Mouse (Mus musculus): ENCODE results near the gene Ech1. TPM values are rescaled to one million over a fixed set of nuclear protein-coding genes. Genes with fewer than 3 reads are reported as not detected.
A peak's percentile ranks its signal among the peaks of the same experiment; 100 is the strongest.

Ech1 gene
- total and polyA plus RNA-seq, 2 experiments from 2014 or later, result 806 to 823 TPM

DNA sequence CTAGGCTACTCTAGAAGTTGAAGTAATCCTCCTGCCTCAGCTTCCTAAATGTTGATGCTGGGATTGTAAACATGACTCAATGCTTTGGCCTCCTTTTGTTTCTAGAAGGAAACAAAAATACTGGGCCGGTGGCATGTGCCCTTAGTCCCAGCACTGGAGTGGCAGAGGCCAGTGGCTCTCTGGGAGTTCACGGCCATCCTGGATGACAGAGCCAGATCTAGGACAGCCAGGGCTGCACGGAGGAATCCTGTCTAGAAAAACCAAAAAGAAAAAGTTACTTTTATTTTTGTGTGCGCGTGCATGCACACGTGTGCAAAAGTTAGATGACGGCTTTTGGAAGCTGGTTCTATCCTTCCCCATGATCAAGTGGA is 1.4 kb downstream of the Ech1 start:
- WGBS, result 88% methylated on average over 7 of the region's 7 CpGs
- TF ChIP-seq CTCF (IDR thresholded peaks at IDR 0.05; ENCODE audit: low read depth) (no peak), EP300 (IDR thresholded peaks at IDR 0.05; ENCODE audit: low read depth) (no peak)
- ATAC-seq (ENCODE audit: insufficient read depth, low read depth) (no peak), DNase-seq (ENCODE audit: low spot score) (no peak)
- peaks cover 36% of the 10 kb centered on the region for H3K36me3 ChIP-seq (replicated peaks; ENCODE audit: control insufficient read depth, insufficient read depth, low read length)
- H3K4me2 ChIP-seq (ENCODE audit: low read depth, low read length), result peak overlapping the region; percentile 60
- peak overlapping the region; percentile 54; the same call in 1 of the 2 replicates for H3K4me3 ChIP-seq (ENCODE audit: low read depth, low read length)
- H3K27ac ChIP-seq (ENCODE audit: low read depth), result peak overlapping the region; percentile 94
- peaks cover 24% of the 10 kb centered on the region for H3K4me1 ChIP-seq (ENCODE audit: control insufficient read depth, insufficient read depth)
- H3K9me3 ChIP-seq (replicated peaks; ENCODE audit: control insufficient read depth, low read length), result no peaks in the 10 kb centered on the region
- H3K9ac ChIP-seq (replicated peaks; ENCODE audit: low read depth, low read length), result 0 out of 2 replicates have a peak overlapping the region, but pooled peaks have one; percentile 74
- H3K27me3 ChIP-seq (ENCODE audit: control insufficient read depth, insufficient read depth, low read length), result no peaks in the 10 kb centered on the region

DNA sequence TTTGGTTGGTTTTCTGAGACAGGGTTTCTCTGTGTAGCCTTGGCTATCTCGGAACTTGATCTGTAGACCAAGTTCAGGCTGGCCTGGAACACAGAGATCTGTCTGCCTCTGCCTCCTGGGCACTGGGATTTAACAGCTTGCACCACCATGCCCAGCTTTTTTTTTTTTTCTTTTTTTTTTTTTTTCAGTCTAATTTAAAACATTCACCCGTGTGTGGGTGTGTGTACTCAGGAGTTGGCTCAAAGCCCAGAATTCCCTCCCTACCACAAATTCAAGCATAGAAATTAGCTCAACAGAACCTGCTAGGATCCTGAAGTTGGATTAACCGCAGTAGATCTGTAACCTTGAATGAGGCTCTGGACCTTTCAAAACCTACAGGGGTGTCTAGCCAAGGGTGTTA is 2.3 kb downstream of the Ech1 start:
- 39% methylated on average over 3 of the region's 3 CpGs for WGBS
- no peak for ATAC-seq (ENCODE audit: insufficient read depth, low read depth)
- TF ChIP-seq CTCF (IDR thresholded peaks at IDR 0.05; ENCODE audit: low read depth) (no peak), EP300 (IDR thresholded peaks at IDR 0.05; ENCODE audit: low read depth) (no peak)
- H3K9ac ChIP-seq (replicated peaks; ENCODE audit: low read depth, low read length), result no peak overlapping the region
- peak overlapping the region; percentile 44; the same call in 1 of the 2 replicates for H3K27ac ChIP-seq (ENCODE audit: low read depth)
- H3K4me1 ChIP-seq (ENCODE audit: control insufficient read depth, insufficient read depth), result peaks cover 25% of the 10 kb centered on the region
- H3K9me3 ChIP-seq (replicated peaks; ENCODE audit: control insufficient read depth, low read length), result no peaks in the 10 kb centered on the region
- no peak for DNase-seq (ENCODE audit: low spot score)
- H3K4me3 ChIP-seq (ENCODE audit: low read depth, low read length), result no peak overlapping the region
- H3K4me2 ChIP-seq (ENCODE audit: low read depth, low read length), result no peak overlapping the region
- H3K36me3 ChIP-seq (replicated peaks; ENCODE audit: control insufficient read depth, insufficient read depth, low read length), result peaks cover 36% of the 10 kb centered on the region
- no peaks in the 10 kb centered on the region for H3K27me3 ChIP-seq (ENCODE audit: control insufficient read depth, insufficient read depth, low read length)

DNA sequence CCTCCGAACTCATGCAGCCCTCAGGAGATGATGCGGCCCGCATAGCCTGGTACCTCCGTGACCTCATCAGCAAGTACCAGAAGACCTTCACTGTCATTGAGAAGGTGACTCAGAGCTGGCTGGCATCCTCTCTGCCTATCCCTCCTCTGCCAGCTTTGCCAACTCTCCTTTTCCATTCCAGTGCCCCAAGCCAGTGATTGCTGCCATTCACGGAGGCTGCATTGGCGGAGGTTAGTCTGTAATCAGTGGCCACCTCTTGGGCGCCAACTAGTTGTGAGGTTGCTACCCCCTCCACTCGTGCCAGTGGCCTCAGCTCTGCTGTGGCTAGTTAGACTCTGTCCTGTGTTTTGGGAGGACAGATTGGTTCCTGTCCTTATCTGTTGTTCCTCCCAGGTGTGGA is 4.8 kb downstream of the Ech1 start:
- Histone ChIP-seq H3K4me1 (ENCODE audit: control insufficient read depth, insufficient read depth) (peaks cover 20% of the 10 kb centered on the region), H3K27me3 (ENCODE audit: control insufficient read depth, insufficient read depth, low read length) (no peaks in the 10 kb centered on the region), H3K9ac (replicated peaks; ENCODE audit: low read depth, low read length) (no peak overlapping the region), H3K27ac (ENCODE audit: low read depth) (no peak overlapping the region), H3K4me2 (ENCODE audit: low read depth, low read length) (no peak overlapping the region), H3K4me3 (ENCODE audit: low read depth, low read length) (no peak overlapping the region), H3K36me3 (replicated peaks; ENCODE audit: control insufficient read depth, insufficient read depth, low read length) (peaks cover 30% of the 10 kb centered on the region), H3K9me3 (replicated peaks; ENCODE audit: control insufficient read depth, low read length) (no peaks in the 10 kb centered on the region)
- 84% methylated on average over 8 of the region's 8 CpGs for WGBS
- TF ChIP-seq EP300 (IDR thresholded peaks at IDR 0.05; ENCODE audit: low read depth) (no peak), CTCF (IDR thresholded peaks at IDR 0.05; ENCODE audit: low read depth) (no peak)
- ATAC-seq (ENCODE audit: insufficient read depth, low read depth), result no peak
- DNase-seq (ENCODE audit: low spot score), result no peak

DNA sequence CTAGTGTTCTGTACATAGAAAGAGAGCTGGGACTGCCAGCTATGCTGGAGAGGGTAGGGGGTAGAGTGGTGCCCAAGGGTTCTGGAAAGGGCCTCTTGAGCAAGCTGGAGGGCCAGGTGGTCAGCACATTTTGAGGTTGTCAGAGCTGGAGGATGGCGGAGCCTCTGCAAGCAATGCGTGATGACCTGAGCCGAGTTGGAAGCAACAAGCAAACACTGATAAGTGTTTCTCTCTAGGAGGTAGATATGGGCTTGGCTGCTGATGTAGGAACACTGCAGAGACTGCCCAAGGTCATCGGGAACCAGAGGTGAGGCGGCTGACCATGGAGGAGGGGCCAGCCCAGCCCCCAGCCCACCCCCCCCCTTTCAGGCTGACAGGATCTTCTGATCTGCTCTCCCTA is 6.0 kb downstream of the Ech1 start:
- no peak for DNase-seq (ENCODE audit: low spot score)
- H3K27ac ChIP-seq (ENCODE audit: low read depth), result peak overlapping the region; percentile 36
- peaks cover 20% of the 10 kb centered on the region for H3K4me1 ChIP-seq (ENCODE audit: control insufficient read depth, insufficient read depth)
- no peak overlapping the region for H3K4me3 ChIP-seq (ENCODE audit: low read depth, low read length)
- no peak overlapping the region for H3K4me2 ChIP-seq (ENCODE audit: low read depth, low read length)
- H3K36me3 ChIP-seq (replicated peaks; ENCODE audit: control insufficient read depth, insufficient read depth, low read length), result peaks cover 30% of the 10 kb centered on the region
- no peak for TF ChIP-seq CTCF (IDR thresholded peaks at IDR 0.05; ENCODE audit: low read depth)
- H3K9ac ChIP-seq (replicated peaks; ENCODE audit: low read depth, low read length), result no peak overlapping the region
- no peaks in the 10 kb centered on the region for H3K9me3 ChIP-seq (replicated peaks; ENCODE audit: control insufficient read depth, low read length)
- ATAC-seq (ENCODE audit: insufficient read depth, low read depth), result peak; percentile 44
- 53% methylated on average over 5 of the region's 5 CpGs for WGBS
- no peaks in the 10 kb centered on the region for H3K27me3 ChIP-seq (ENCODE audit: control insufficient read depth, insufficient read depth, low read length)

DNA sequence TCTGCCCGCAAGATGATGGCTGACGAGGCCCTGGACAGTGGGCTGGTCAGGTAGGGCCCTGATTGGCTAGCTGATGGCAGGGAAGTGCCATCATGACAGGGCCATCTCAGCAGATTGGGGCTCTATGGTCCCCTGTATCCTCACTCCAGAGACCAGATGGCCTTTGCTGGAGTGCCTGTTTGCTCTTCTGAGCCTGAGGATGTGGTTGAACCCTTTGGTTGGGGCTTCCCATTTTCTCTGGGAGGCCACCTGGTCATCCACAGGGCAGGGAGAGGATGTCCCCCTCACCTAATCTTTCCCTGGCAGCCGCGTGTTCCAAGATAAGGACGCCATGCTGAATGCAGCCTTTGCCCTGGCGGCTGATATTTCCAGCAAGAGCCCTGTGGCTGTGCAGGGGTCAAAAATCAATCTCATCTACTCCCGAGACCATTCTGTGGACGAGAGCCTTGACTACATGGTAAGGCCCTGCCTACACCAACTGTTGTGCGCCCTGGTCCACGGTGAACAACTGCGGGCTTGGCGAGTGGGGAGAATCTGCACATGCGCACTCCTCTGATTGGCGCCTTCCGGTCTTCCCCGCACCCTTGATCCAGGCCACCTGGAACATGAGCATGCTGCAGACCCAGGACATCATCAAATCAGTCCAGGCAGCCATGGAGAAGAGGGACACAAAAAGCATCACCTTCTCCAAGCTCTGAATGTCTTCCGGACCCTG is 6.6 kb downstream of the Ech1 start:
- ATAC-seq (ENCODE audit: insufficient read depth, low read depth), result no peak
- 74% methylated on average over 17 of the region's 17 CpGs for WGBS
- no peak overlapping the region for H3K27ac ChIP-seq (ENCODE audit: low read depth)

DNA sequence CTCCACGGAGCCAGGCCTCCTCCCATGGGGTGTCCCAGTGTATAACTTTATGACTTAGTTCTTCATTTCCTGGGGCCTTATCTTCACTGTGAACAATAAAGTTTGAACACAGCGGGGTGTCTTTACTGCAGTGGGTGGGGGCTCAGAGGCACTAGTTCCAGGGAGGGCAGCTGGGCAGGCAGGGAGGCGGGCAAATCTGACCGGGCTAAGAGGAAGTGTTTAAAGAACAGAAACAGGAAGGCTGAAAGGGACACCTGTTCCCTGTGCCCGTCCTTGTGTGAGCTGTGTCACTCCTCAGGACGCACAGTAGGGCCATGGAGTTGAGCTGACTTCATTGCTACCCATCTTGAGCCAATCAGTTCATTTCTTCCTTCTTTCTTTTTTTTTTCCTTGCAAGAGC is 7.1 kb downstream of the Ech1 start:
- TF ChIP-seq EP300 (IDR thresholded peaks at IDR 0.05; ENCODE audit: low read depth) (no peak), CTCF (IDR thresholded peaks at IDR 0.05; ENCODE audit: low read depth) (no peak)
- H3K4me1 ChIP-seq (ENCODE audit: control insufficient read depth, insufficient read depth), result peaks cover 20% of the 10 kb centered on the region
- peaks cover 30% of the 10 kb centered on the region for H3K36me3 ChIP-seq (replicated peaks; ENCODE audit: control insufficient read depth, insufficient read depth, low read length)
- H3K27ac ChIP-seq (ENCODE audit: low read depth), result no peak overlapping the region
- no peak overlapping the region for H3K4me3 ChIP-seq (ENCODE audit: low read depth, low read length)
- no peak overlapping the region for H3K4me2 ChIP-seq (ENCODE audit: low read depth, low read length)
- DNase-seq (ENCODE audit: low spot score) (no peak), ATAC-seq (ENCODE audit: insufficient read depth, low read depth) (no peak)
- no peaks in the 10 kb centered on the region for H3K9me3 ChIP-seq (replicated peaks; ENCODE audit: control insufficient read depth, low read length)
- H3K27me3 ChIP-seq (ENCODE audit: control insufficient read depth, insufficient read depth, low read length), result no peaks in the 10 kb centered on the region
- 81% methylated on average over 6 of the region's 6 CpGs for WGBS
- H3K9ac ChIP-seq (replicated peaks; ENCODE audit: low read depth, low read length), result no peak overlapping the region

More for the DNA sequence above, 6.6 kb downstream of the Ech1 start:
- H3K4me2 ChIP-seq (ENCODE audit: low read depth, low read length), result no peak overlapping the region
- peaks cover 30% of the 10 kb centered on the region for H3K36me3 ChIP-seq (replicated peaks; ENCODE audit: control insufficient read depth, insufficient read depth, low read length)
- no peaks in the 10 kb centered on the region for H3K27me3 ChIP-seq (ENCODE audit: control insufficient read depth, insufficient read depth, low read length)
- H3K4me1 ChIP-seq (ENCODE audit: control insufficient read depth, insufficient read depth), result peaks cover 20% of the 10 kb centered on the region
- H3K9ac ChIP-seq (replicated peaks; ENCODE audit: low read depth, low read length), result no peak overlapping the region
- DNase-seq (ENCODE audit: low spot score), result no peak
- H3K4me3 ChIP-seq (ENCODE audit: low read depth, low read length), result no peak overlapping the region
- H3K9me3 ChIP-seq (replicated peaks; ENCODE audit: control insufficient read depth, low read length), result no peaks in the 10 kb centered on the region
- TF ChIP-seq EP300 (IDR thresholded peaks at IDR 0.05; ENCODE audit: low read depth) (no peak), CTCF (IDR thresholded peaks at IDR 0.05; ENCODE audit: low read depth) (no peak)

Measured in heart, postnatal 0 days (tissue).